Mouse (Mus musculus) thymus, postnatal 4 days (tissue): ENCODE measurements around the gene Slc6a6.

Source experiments
- DNase-seq: peaks from one replicate; pipeline ENCODE4 v3.0.0; 2021

Slc6a6 gene

DNA sequence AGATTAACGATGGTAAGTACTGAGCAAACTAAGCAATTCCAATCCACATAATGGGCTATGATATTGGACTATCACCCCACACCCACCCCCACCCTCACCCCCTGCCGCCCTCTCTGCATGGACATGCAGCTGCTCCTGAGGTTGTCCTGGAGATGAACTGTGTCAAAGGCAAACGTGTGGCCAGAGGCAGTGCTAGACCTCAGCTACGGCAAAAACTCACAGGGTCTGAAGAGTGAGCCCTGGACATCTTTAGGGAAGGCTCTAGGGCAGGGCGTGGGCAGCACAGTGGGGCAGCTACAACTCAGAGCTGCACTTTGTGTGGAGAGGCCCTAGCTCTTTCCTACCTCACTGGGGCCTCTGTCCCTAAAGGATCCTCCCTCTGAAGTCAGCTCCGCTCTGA, 13.6 kb upstream of the Slc6a6 start:
- no peak for DNase-seq

DNA sequence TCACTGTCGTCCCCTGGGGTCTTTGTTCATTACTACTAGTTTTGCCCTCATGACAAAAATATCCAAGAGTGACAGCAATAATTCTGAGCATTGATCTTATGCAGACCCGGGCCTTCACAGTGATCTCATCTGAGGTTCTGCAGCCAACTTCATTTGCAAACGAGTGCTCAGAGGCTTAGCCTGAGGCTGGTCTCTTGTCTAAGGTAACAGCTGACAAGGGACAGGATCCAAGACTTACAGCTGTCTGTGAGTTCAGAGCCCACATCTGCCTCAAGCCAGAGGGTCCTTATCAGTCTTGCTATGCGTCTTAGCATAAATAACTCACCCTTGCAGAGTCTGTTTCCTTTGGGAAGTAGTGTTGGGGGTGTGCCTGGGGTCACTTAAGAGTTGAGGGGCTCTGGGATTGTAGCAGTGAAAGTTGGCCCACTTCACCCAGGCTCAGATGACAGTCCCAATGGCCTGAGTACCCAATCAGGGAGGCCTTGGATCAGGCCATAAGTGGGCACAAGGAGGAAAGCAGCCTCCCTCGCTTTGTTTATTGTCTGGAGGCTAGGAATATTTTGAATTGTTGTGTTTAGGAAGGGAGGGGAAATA, 9.0 kb upstream of the Slc6a6 start:
- no peak for DNase-seq

- DNase-seq = no peak
Measured at GRCm38 (mm10) chr6:91678506-91679094, 5.3 kb upstream of the Slc6a6 start.

DNA sequence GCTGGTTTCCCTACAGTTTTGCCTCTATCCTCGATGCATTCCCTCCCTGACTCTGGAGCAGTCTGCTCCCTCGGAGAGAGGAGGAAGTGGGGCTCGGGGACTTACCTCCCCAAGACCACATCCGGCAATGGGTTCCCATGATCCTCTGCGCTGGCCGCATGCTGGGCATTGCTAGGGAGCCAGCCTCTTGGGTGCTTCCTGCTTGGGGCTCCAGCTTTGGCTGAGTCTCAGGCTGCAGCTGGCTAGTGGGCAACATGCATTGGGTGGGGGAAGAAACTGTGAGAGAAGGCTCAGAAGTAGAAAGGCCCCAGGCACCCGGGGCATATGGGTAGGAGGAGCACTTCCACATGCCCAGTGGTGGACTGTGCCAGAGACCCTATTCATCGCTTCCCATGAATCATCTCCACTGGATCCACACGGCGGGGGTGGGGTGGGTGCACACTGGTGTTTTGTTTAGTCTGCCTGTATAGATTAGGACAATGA, 4.7 kb upstream of the Slc6a6 start:
- peak; percentile 95 for DNase-seq

DNA sequence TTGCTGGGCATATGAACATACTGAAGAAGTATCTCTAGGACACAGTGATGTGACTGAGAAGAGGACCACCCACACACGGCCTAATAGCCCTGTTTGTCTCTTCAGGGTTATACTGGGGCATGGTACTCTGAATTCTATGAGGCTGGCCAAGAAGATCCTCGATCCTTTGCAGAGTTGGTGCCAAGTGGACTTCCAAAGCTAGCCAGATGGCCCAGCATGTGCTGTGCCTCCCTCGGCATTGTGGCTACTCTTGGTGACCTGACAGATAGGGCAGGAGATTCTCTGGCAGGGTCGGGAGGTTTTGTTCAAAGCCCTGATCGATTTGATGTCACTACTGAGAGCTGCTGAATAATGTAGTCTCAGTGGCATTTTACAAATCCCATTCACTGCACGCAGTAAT, 4.1 kb upstream of the Slc6a6 start:
- no peak for DNase-seq

DNA sequence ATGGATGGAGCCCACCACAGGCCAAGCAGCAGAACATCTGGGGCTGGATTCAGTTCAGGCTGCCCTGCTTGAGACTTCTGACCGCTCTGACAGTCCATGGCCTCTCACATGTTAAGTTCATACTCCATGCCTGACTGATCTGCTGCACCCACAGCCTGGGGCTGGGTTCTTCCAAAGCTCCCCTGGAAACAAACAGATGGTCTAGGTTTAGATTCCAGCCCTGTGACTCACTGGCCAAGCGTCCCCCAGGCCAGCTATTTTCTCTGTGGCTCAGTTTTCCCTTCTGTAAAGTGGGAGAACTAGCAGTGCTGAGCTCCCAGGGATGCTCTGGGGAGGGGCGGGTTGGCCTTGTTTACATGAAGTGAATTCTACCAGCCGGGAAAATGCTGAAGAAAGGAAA, 2.0 kb upstream of the Slc6a6 start:
- no peak for DNase-seq

GRCm38 (mm10) chr6:91683121-91683520, 732 bp upstream of the Slc6a6 start:
- peak; percentile 67 for DNase-seq

- no peak for DNase-seq
Measured at GRCm38 (mm10) chr6:91684474-91684829, 599 bp downstream of the Slc6a6 start.

DNA sequence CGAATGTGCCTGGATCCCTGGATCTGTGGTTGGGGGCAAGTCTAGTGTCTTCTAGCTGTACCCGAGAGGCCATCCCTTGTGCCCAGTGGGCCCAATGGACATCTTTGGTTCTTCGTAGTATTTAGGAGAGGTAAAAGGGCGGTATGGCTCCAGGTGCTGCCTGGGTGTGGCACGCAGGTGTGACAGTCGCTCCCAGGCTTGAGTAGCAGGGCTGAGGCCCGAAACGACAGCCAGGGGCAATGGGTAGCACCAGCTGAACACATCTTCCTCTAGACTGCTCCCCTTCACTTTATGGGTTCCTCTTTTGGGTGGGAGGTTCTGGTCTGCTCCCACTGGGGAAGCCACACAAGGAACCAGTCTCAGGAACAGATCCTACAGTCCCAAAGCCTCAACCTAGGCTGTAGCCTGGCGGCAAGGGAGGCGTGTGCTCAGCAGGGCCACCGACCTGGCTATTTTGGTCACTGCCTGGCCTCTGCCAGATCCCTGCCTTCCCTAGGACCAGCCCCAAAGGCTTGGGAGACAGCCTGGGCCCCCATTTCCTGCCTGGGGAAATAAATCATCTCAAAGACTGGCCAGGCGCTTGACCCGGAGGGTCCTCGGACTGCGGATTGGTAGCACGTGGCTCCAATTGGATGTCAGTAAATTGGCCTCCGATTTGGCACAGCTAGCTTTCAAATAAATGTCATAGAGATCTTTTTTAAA, 1.1 kb downstream of the Slc6a6 start:
- DNase-seq = peak; percentile 50

DNA sequence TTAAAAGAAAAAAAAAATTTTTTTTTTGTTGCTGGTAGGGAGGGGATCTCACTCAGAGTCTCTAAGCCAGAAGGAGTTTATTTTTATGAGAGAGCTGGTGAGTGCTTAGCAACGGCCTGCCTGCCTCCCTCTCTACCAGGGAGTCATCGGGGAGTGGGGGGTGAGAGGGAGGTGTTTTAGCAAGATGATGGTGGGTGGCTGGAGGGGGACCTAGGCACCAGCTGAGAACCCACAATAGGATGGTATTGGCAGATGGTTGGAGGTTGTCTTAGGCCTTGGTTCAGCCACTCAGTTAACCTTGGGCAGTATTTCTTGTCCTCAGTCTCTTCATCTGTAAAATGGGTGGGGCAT, 1.7 kb downstream of the Slc6a6 start:
- DNase-seq = no peak

- no peak for DNase-seq
Measured at GRCm38 (mm10) chr6:91685896-91686295, 2.0 kb downstream of the Slc6a6 start.

DNA sequence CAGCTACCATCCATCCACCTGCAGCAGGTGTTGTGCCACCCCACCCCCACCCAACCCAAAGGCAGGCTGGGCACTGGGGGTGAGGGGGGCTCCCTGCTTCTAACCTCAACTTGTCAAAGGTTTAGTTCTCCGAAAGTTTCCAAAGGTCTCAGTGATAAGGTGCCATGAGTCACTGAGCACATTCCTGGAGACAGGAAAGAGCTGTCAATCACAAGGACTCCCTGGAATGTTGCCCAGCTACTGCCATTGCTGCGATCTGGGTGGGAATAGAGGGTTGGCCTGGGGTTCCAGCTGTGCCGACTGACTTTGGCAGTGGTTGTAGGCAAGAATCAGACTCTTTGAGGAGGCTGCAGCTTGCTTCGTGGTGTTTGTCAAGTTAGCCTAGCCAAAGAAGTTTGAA, 2.7 kb downstream of the Slc6a6 start:
- DNase-seq = no peak

DNA sequence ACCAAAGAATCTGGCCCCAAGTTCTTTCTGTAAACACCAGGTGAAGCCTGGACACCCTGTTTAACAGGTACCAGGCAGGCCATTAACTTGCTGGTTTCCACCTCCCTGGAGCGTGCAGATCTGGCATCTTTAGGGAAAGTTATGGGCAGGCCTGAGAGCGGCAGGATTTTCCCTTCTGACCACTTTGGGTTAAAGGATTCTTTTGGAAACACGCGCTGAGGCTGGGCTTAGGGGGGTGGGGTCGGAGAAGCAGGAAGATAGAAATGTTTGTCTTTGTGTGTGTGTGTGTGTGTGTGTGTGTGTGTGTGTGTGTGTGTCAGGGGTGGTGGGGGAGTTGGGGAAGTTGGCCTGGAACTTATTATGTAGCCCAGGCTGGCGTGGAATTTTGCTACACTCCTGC, 4.2 kb downstream of the Slc6a6 start:
- no peak for DNase-seq

GRCm38 (mm10) chr6:91689231-91689630, 5.4 kb downstream of the Slc6a6 start:
- no peak for DNase-seq

DNA sequence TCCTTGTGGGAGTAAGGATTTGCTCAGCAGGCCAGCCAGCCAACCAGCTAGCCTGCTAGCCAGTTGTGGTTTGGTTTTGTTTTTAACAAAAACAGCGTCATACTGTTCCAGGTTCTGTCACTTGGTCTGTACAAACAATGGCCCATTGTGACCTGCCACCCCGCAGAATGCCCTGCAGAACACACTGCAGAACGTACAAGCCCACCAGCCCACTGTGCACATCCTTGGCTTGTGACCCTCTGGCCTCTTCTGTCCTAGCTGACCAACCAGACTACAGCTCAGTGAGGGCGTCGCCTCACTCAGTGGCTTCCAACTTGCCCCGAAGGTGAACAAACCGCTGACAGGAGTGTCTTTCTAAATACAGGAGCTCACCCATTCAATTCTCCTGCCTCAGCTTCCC, 6.4 kb downstream of the Slc6a6 start:
- DNase-seq = no peak

DNA sequence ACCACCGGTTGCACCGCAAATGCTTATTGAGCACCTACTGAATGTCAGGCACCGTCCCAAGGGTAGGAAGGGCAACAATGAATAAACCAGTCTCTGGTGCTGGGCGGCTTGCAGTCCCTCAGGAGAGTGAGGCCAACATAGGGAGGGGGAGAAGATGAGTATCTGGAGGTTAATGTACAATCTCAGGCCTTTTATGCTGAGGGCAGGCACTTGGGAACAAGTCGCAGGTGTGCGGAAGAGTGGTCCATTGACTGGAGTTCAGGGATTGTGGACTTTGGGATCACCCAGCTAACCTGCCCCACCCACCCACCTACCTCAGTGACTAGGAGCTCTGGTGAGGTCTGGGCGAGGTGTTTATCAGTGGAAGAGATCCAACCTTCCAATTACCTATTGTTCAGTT, 6.8 kb downstream of the Slc6a6 start:
- DNase-seq = no peak

GRCm38 (mm10) chr6:91691576-91691975, 7.7 kb downstream of the Slc6a6 start:
- no peak for DNase-seq

DNA sequence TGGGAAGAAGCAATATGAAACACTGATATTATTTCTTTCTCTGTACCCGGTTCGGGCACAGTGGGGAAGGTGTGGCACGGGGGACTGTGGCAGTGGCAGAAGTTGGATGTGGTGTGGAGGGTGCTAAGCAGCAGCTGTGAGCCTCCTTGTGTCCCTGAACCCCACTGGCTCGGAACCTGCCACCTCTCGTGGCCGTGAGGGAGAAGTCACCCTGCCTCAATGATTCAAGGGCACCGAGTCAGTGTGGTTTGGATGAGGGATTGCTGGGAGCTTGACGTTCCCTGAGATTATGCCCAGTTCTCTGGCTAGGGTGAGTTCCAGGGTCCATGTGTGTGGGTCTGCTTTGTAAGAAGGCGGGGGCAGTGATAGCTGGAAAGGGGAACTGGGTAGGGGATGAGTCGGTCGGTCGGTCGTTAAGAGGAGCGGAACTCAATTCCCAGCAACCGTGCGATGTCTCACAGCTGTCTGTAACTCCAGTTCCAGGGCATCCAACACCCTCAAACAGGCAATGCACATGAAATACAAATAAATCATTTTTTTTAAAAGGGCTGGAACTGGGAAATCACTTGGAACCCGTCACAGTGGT, 9.5 kb downstream of the Slc6a6 start:
- DNase-seq = no peak

GRCm38 (mm10) chr6:91694610-91695009, 10.8 kb downstream of the Slc6a6 start:
- no peak for DNase-seq

DNA sequence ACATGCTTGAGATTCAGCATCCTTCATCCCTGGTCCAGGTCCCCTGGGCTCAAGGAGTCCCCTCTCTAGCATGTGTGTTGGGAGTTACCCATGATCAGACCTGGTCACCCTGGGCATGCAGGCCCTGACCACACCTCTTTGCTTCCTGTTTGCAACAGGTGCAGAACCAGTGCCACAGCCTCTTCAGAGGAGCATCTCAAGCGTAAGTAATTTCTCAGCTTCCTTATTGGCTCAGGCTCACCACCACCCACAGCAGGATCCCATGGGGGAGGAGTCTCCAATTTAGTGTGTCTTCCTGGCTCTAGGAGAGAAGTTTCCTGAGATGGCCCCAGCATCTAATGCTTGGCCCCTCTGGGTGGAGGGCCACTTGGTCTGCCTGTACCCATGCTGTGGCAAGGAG, 15.0 kb downstream of the Slc6a6 start:
- DNase-seq = no peak

- no peak for DNase-seq
Measured at GRCm38 (mm10) chr6:91699482-91700200, 15.8 kb downstream of the Slc6a6 start.

DNA sequence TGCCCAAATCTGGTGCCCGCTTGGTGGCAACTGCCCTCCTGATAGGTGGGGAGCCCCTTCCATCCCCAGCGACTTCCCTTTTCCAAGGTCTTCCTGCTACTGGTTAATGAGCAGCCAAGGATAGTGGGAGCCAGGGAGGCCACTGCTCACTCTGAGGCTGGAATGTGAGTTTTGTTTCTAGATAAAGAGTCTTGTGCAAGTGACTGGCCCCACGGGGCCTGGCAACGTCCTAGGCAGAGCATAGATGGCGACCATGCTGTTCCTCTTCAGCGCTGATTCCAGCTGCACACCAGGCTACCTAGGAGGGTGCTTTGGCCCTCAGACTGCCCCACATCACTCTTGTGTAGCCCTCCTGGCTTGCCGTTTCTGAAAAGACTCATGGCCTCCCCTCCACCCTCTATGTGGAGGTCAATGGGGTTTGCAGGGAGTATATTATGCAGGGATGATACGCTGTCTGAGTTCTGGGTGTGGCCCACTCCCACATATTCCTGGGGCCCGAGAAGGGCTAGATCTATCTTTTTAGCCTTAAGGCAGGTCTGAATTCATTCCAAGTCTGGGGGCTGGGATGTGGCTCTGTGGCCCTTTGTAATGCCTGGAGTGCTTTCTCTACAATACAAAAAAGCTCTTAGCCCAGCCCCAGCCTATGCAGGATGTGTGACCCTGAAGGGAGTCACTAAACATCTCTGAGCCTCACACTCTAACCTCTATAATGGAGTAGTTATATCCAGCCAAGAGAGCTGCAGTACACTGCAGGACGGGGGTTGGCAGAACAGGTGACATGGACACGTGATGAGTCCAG, 17.2 kb downstream of the Slc6a6 start:
- DNase-seq = no peak

- no peak for DNase-seq
Measured at GRCm38 (mm10) chr6:91703459-91703858, 19.6 kb downstream of the Slc6a6 start.
